Mouse (Mus musculus) G1E (cell line): Measurements from ENCODE around the gene Krt28. TPM values are rescaled to one million over a fixed set of nuclear protein-coding genes. Genes with fewer than 3 reads are reported as not detected.

ENCODE experiments used
- ATAC-seq: 2 replicates; pipeline ENCODE4 v1.8.0; 2016; ENCODE audit warnings: mild to moderate bottlenecking; ENCODE audit not compliant: insufficient number of reproducible peaks, poor library complexity, low FRiP score, severe bottlenecking; ENCODE audit errors: extremely low read depth
- DNase-seq: peaks from one replicate; pipeline ENCODE4 v3.0.0; 2012; ENCODE audit warnings: low spot score
- H3K27me3 ChIP-seq: 2 replicates; pipeline ENCODE4 v1.6.1; 2012; ENCODE audit warnings: mild to moderate bottlenecking, low read length, inconsistent platforms; ENCODE audit not compliant: insufficient read depth
- H3K36me3 ChIP-seq: replicated peaks from 2 replicates; pipeline ENCODE3; 2012; ENCODE audit warnings: mild to moderate bottlenecking, inconsistent platforms
- H3K4me1 ChIP-seq: 2 replicates; pipeline ENCODE4 v1.6.1; 2012; ENCODE audit warnings: low read depth, low read length, inconsistent platforms, mixed read lengths; ENCODE audit not compliant: insufficient read depth
- H3K4me3 ChIP-seq: 2 replicates; pipeline ENCODE4 v1.5.1; 2012; ENCODE audit warnings: low read depth, mild to moderate bottlenecking, inconsistent platforms, low read length, moderate library complexity, mixed read lengths
- H3K9me3 ChIP-seq: replicated peaks from 2 replicates; pipeline ENCODE4 v1.6.1; 2012; ENCODE audit warnings: inconsistent platforms
- CTCF ChIP-seq: IDR thresholded peaks from 2 replicates; pipeline ENCODE4 v1.5.1; 2012; ENCODE audit warnings: low read depth, low read length, inconsistent platforms, mixed read lengths
- GATA1 ChIP-seq: IDR thresholded peaks from 2 replicates; pipeline ENCODE4 v1.6.1; 2012; ENCODE audit warnings: borderline replicate concordance, low read length, inconsistent platforms, mixed read lengths
- GATA2 ChIP-seq: IDR thresholded peaks from 2 replicates; pipeline ENCODE4 v1.6.1; 2012; ENCODE audit warnings: low read depth, low read length, inconsistent platforms, borderline replicate concordance
- POLR2AphosphoS5 ChIP-seq: IDR thresholded peaks from 2 replicates; pipeline ENCODE4 v1.6.1; 2012; ENCODE audit warnings: low read depth, low read length, inconsistent platforms; ENCODE audit not compliant: insufficient replicate concordance
- TAL1 ChIP-seq: conservative IDR thresholded peaks from 2 replicates; pipeline ENCODE4 v1.6.1; 2012; ENCODE audit warnings: low read depth, low read length, inconsistent platforms, mixed read lengths
- polyA plus RNA-seq: library from polyadenylated mRNA; stranded (reverse); fragments of >175 nt; gene quantifications from 2 replicates; pipeline ENCODE4 v1.2.3, GENCODE M21; 2012
- total RNA-seq, 2 experiments: library from RNA; stranded (forward) in 1 of 2; stranded (reverse) in 1 of 2; fragments of 200-1000 nt in 1 of 2; fragments of >200 nt in 1 of 2; fragmentation: Nextera tagmentation in 1 of 2; gene quantifications; 2 replicates each; pipeline ENCODE4 v1.2.3; 2014 to 2017

Gene Krt28
- total and polyA plus RNA-seq, 3 experiments: 0.11 TPM; not detected in 2

DNA sequence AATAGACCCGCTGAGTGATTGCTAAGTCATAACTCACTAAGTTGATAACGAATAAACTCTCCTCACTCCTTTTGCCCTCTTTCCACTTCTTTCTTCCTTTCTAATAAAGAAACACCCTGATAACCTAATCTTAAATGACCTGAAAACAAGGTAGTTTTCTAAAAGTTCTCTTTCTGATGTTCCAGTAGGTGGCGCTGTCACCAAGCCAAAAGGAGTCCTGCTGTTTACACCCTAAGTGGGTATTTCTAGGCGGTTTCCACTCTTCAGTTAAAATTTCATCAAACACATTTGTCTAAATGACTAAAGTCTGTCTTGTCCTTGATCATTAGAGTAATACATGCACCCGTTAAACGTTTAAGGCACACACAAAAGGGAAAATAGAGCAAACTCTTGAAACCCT is 38.5 kb upstream of the Krt28 start:
- Histone ChIP-seq H3K36me3 (no peaks in the 10 kb centered on the region), H3K4me1 (peaks cover 4% of the 10 kb centered on the region; the same call in 1 of the 2 replicates), H3K4me3 (no peak overlapping the region), H3K9me3 (no peaks in the 10 kb centered on the region), H3K27me3 (peaks cover 3% of the 10 kb centered on the region; the same call in 1 of the 2 replicates)
- DNase-seq (peak; percentile 12), ATAC-seq (no peak)
- no peak for TF ChIP-seq GATA1
- no peak for TF ChIP-seq GATA2
- no peak for TF ChIP-seq POLR2AphosphoS5
- TF ChIP-seq CTCF: no peak
- no peak for TF ChIP-seq TAL1

- DNase-seq: no peak
- peaks cover 4% of the 10 kb centered on the region; the same call in 1 of the 2 replicates for H3K4me1 ChIP-seq
- TF ChIP-seq TAL1 (no peak), POLR2AphosphoS5 (no peak), CTCF (no peak), GATA1 (no peak), GATA2 (no peak)
- no peak overlapping the region for H3K4me3 ChIP-seq
- no peaks in the 10 kb centered on the region for H3K36me3 ChIP-seq
- ATAC-seq: no peak
- no peaks in the 10 kb centered on the region for H3K9me3 ChIP-seq
- peaks cover 3% of the 10 kb centered on the region; the same call in 1 of the 2 replicates for H3K27me3 ChIP-seq
Observed at GRCm38 (mm10) chr11:99406186-99406585, 31.5 kb upstream of the Krt28 start.

- H3K9me3 ChIP-seq: no peaks in the 10 kb centered on the region
- H3K4me3 ChIP-seq: no peak overlapping the region
- no peak for TF ChIP-seq POLR2AphosphoS5
- no peak for TF ChIP-seq TAL1
- TF ChIP-seq GATA2: no peak
- TF ChIP-seq CTCF: no peak
- TF ChIP-seq GATA1: no peak
- H3K27me3 ChIP-seq: peaks cover 8% of the 10 kb centered on the region
- ATAC-seq (no peak), DNase-seq (no peak)
- no peaks in the 10 kb centered on the region for H3K36me3 ChIP-seq
- no peaks in the 10 kb centered on the region for H3K4me1 ChIP-seq
Observed at GRCm38 (mm10) chr11:99399956-99400549, 25.4 kb upstream of the Krt28 start.

DNA sequence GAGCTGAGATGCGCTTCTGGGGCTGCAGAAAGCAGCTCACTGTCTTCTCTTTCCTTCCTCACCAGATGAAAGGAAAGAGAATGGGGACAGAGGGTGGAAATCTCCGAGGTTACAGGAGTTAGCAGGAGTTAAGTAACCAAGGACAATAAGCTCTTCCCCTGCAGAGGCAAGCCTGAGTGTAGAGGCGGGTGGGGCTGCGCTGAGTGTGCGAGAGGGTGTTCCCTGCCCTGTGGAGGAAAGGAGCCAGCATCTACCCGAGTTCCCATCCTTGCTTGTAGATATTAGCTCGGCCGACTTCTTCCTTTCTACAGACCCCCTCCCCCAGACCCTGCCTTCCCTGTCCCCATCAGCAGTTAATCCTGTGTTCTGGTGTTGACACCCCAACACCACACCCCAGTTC is 24.1 kb upstream of the Krt28 start:
- Histone ChIP-seq H3K4me1 (no peaks in the 10 kb centered on the region), H3K4me3 (no peak overlapping the region), H3K27me3 (peaks cover 8% of the 10 kb centered on the region), H3K9me3 (no peaks in the 10 kb centered on the region), H3K36me3 (no peaks in the 10 kb centered on the region)
- ATAC-seq: no peak
- TF ChIP-seq CTCF: no peak
- TF ChIP-seq GATA1: no peak
- no peak for TF ChIP-seq POLR2AphosphoS5
- TF ChIP-seq TAL1: no peak
- no peak for TF ChIP-seq GATA2
- no peak for DNase-seq

- ATAC-seq: no peak
- TF ChIP-seq CTCF (no peak), GATA1 (no peak), GATA2 (no peak), TAL1 (no peak), POLR2AphosphoS5 (no peak)
- peaks cover 8% of the 10 kb centered on the region for H3K27me3 ChIP-seq
- no peaks in the 10 kb centered on the region for H3K9me3 ChIP-seq
- DNase-seq: no peak
- H3K36me3 ChIP-seq: no peaks in the 10 kb centered on the region
- no peak overlapping the region for H3K4me3 ChIP-seq
- no peaks in the 10 kb centered on the region for H3K4me1 ChIP-seq
Observed at GRCm38 (mm10) chr11:99398084-99398483, 23.4 kb upstream of the Krt28 start.

GRCm38 (mm10) chr11:99396661-99397060 is 22.0 kb upstream of the Krt28 start:
- Histone ChIP-seq H3K36me3 (no peaks in the 10 kb centered on the region), H3K4me1 (no peaks in the 10 kb centered on the region), H3K4me3 (no peak overlapping the region), H3K27me3 (peaks cover 8% of the 10 kb centered on the region), H3K9me3 (no peaks in the 10 kb centered on the region)
- no peak for DNase-seq
- TF ChIP-seq TAL1 (no peak), GATA2 (no peak), POLR2AphosphoS5 (no peak), CTCF (no peak), GATA1 (no peak)
- ATAC-seq: no peak
